Comparison of ENCODE assay signal across 8 mouse cellular contexts in genomic region chr5:138272409-138272923, GRCm38 (mm10). TPM values are rescaled to one million over a fixed set of nuclear protein-coding genes. Genes with fewer than 3 reads are reported as not detected.
A peak's percentile ranks its signal among the peaks of the same experiment; 100 is the strongest.
DNase-seq lines count a peak whose midpoint lies in the region; ATAC-seq and TF ChIP-seq lines count a peak whose summit lies in the region.

Gal3st4 (minus strand) TSS chr5:138272840.

- WGBS in limb, embryonic 10.5 days: under 1% methylated on average over 12 of the region's 12 CpGs
- 2% methylated on average over 12 of the region's 12 CpGs for WGBS in stomach, postnatal 0 days

- H3K4me3 ChIP-seq in limb, embryonic 10.5 days: peak within 1 kb of the TSS; percentile 41
- H3K4me3 ChIP-seq in stomach, postnatal 0 days (ENCODE audit: low read depth, low read length): peak within 1 kb of the TSS; percentile 10; the same call in 1 of the 2 replicates

- TF ChIP-seq EP300 in stomach, postnatal 0 days (optimal IDR thresholded peaks at IDR 0.05): no peak

- H3K4me1 ChIP-seq in limb, embryonic 10.5 days: peaks cover 50% of the 10 kb centered on the region
- H3K4me1 ChIP-seq in stomach, postnatal 0 days (replicated peaks; ENCODE audit: control insufficient read depth, insufficient read depth): peaks cover 3% of the 10 kb centered on the region; the same call in 1 of the 2 replicates

- peak within 1 kb of the TSS; percentile 81 for H3K27ac ChIP-seq in limb, embryonic 10.5 days
- H3K27ac ChIP-seq in stomach, postnatal 0 days (replicated peaks): peak within 1 kb of the TSS; percentile 64; the same call in 1 of the 2 replicates

- peak within 1 kb of the TSS; percentile 41 for H3K4me2 ChIP-seq in stomach, postnatal 0 days (replicated peaks; ENCODE audit: low read depth)

- no peaks in the 10 kb centered on the region for H3K9me3 ChIP-seq in limb, embryonic 10.5 days (replicated peaks)
- no peaks in the 10 kb centered on the region for H3K9me3 ChIP-seq in stomach, postnatal 0 days (ENCODE audit: control insufficient read depth, low read length)

- intact Hi-C loops in left cerebral cortex, postnatal 14 days (cut with DNase I): no loop called here

- H3K9ac ChIP-seq in stomach, postnatal 0 days (ENCODE audit: low read length): 0 out of 2 replicates have a peak within 1 kb of the TSS, but pooled peaks have one; percentile 39

- peaks cover 38% of the 10 kb centered on the region for H3K36me3 ChIP-seq in limb, embryonic 10.5 days
- H3K36me3 ChIP-seq in stomach, postnatal 0 days (ENCODE audit: control insufficient read depth, insufficient read depth, low read length): no peaks in the 10 kb centered on the region

- DNase-seq in ovary, postnatal 14 days (ENCODE audit: low spot score): peak; percentile 35
- DNase-seq in ovary, postnatal 36 days (ENCODE audit: low spot score): no peak
- no peak for DNase-seq in gonadal fat pad, adult 2 months (ENCODE audit: low read depth)
- DNase-seq in limb, embryonic 10.5 days (ENCODE audit: low spot score): peak; percentile 67
- peak; percentile 43 for DNase-seq in stomach, postnatal 0 days (ENCODE audit: low spot score)
- no peak for DNase-seq in left cerebral cortex, postnatal 14 days (ENCODE audit: low spot score in 2 of 2)
- no peak for DNase-seq in spleen, postnatal 10 days (ENCODE audit: low spot score in 2 of 2)

- TF ChIP-seq CTCF in stomach, postnatal 0 days (IDR thresholded peaks at IDR 0.05; ENCODE audit: low read depth): peak; percentile 37; the same call in 1 of the 2 replicates

- ATAC-seq in stomach, postnatal 0 days (ENCODE audit: low FRiP score, low TSS enrichment): peak; percentile 66; the same call in 1 of the 2 replicates
- no peak for ATAC-seq in inflammation-experienced regulatory T-cells, adult 6 months

- peaks cover 4% of the 10 kb centered on the region; the same call in 1 of the 2 replicates for H3K27me3 ChIP-seq in limb, embryonic 10.5 days (ENCODE audit: low read depth, poor library complexity, severe bottlenecking)
- H3K27me3 ChIP-seq in stomach, postnatal 0 days (ENCODE audit: control insufficient read depth, insufficient read depth, low read length): no peaks in the 10 kb centered on the region

RNA-seq across cellular contexts. Expression of gene Gal3st4, which starts in this region (rescaled TPM):
- 29.7 and 43.1 TPM in 2 replicates for polyA plus RNA-seq in gonadal fat pad, adult 2 months (2012; rRNA removed)
- polyA plus RNA-seq in limb, embryonic 10.5 days (2016; fragmentation: Nextera tagmentation; extraction: Ambion mirVana): 3.3 and 3.7 TPM in 2 replicates
- polyA plus RNA-seq in stomach, postnatal 0 days (2015; fragmentation: Nextera tagmentation; extraction: Ambion mirVana): 3.6 and 4.5 TPM in 2 replicates
- polyA plus RNA-seq in inflammation-experienced regulatory T-cells, adult 6 months (2017; shearing (Covaris generic)): under 1 TPM in 2 of 3 experiments, not detected in 1; 0.55 to 0.61 TPM
- total RNA-seq in left cerebral cortex, postnatal 14 days (2021): 1 to 10 TPM; 3.6 to 4.5 TPM

Comparison
In these comparisons a context has a peak if more than half of its experiments do, and no peak if none do; other contexts are left out.
1. DNase-seq: peak in ovary, postnatal 14 days (single experiment), limb, embryonic 10.5 days (single experiment) and stomach, postnatal 0 days (single experiment); none in ovary, postnatal 36 days (single experiment), gonadal fat pad, adult 2 months (single experiment), left cerebral cortex, postnatal 14 days (0 of 2) and spleen, postnatal 10 days (0 of 2).